Mouse (Mus musculus) embryo, embryonic 10 days (tissue): ENCODE measurements around the gene Cenpm.
"Not testable (repeated sequence)": the region's sequence is repeated elsewhere in the genome, so short reads cannot be mapped to it uniquely, and the experiment has no call there.

Experiments
- DNase-seq: peaks from one replicate; pipeline ENCODE4 v3.0.0-alpha.2; 2015; ENCODE audit warnings: low spot score

Gene Cenpm

DNA sequence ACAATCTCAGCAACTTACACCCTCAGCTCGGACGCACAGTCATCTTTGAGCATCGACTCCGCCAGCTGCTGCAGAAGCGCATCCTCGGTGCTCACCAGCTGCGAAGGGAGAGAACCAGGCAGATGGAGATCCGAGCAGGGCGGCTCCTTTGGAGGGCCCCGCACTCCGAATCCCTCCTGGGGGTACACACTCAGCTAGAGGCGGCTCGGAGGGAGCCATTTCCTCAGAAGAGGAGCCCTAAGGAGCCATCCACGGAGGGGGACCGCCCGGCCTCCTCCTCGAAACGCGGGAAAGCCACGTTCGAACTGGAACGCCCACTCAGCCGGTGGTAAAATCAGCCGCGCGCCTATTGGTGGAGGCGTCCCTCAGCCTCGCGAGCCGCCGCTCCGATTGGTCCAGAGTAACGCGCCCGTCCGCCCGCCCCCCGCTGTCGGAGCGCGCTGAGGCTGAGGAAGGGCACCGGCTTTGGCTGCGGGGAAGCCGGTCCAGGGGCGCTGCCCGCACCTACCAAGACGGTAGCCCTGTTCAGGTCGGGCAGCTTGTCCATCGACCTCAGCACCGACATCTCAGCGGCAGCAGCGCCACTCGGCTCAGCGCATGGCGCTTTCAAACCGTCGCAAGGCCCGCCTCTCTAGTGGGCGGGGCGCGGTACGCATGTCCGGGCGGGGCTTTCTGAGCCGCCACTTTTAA is at the start of gene Cenpm:
Gene Cenpm (minus strand): TSS at position 634 of the 690 bp plus-strand sequence.
- peak; percentile 97 for DNase-seq

DNA sequence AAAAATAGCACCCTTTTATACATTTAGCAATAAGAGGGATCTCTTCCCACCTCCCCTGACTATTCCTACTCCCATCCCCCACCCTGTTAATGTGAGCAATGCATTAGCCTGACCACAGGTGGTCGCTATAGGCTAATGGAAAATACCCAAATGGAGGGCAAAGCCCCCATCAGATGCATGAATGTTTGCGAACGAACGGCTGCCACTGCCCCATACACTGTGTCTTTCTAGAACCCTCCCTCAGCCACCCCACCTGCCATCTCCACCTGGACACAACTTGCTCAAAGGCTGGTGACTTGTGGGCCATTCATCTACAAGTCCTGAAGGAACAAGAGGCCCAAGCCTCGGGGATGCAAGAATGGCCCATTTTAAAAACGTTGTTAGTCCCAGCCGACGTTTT is 49.5 kb upstream of the Cenpm start:
- peak; percentile 53 for DNase-seq

DNA sequence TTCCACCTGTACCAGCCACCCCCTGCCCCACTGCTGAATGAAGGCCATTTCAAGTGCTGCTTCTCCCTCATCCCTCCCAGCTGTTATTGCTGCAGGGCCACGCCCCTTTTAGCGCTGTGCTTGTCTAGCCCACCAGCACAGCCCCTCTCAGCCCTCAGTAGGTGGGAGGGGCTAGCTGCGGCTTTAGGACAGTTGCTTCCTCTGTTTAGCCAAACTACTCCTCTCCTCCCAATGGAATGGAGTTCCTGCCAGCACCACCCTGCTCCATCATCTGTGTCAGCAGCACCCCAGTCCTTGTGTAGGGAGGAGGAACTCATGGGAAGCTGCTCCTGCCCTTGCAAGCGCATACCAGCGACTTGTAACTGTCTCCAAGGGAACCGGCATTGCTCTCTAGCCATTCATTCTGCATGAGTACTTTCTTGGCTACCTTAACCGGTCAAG is 48.7 kb upstream of the Cenpm start:
- DNase-seq = peak; percentile 85

DNA sequence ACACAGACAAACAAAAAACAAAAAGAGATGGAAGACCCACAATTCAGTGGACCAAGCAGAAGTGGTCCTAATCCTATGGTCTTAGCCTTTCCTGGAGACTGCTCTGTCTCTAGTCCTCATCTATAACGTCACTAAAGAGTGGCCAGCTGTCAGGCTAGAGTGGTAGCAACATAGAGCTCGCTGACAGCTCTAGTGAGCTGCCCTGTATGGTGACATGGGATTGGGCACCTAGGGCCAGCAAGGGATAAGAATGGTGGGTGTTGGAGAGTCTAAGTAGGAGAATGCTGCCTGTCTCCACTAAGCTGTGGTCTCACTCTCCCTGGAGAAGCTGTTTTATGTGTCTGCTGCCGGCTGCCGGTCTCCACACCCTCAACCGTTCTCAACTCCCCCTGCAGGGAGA is 48.3 kb upstream of the Cenpm start:
- DNase-seq = no peak

DNA sequence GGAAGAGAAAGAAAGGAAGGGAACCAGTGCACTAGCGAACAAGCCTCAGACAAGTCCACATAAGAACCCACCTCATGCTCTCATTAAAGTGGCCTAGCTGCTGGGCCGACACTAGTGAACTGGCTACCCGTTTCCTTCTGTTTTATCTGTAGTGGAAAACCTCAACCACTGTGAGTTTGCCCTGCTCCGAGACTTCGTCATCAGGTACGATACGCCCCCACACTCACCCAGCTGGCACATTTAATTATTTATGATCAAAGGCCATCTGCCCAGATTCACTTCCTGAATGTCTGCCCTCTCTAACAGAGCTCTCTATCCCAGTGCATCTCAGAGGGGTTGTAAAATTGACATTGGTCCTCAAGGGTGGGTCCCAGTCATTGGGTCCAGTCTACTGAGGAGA is 45.7 kb upstream of the Cenpm start:
- DNase-seq = no peak

DNA sequence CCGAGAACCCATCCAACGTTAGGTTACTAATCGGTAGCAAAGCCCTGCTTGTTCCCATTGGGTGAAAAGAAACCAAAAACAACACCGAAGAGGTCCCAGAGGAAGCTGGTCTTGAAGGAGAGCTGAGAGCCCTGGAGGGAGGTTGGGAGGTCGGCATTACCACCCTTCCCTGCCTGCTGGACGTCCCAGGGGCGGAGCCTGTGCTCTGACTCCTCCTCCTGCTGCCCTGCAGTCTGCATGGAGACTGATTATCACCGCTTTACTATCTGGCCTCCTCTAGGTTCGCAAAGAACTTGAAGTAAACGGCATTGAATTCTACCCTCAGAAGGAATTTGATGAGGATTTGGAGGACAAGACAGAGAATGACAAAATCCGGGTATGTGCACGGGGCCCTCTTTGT is 41.6 kb upstream of the Cenpm start:
- no peak for DNase-seq

DNA sequence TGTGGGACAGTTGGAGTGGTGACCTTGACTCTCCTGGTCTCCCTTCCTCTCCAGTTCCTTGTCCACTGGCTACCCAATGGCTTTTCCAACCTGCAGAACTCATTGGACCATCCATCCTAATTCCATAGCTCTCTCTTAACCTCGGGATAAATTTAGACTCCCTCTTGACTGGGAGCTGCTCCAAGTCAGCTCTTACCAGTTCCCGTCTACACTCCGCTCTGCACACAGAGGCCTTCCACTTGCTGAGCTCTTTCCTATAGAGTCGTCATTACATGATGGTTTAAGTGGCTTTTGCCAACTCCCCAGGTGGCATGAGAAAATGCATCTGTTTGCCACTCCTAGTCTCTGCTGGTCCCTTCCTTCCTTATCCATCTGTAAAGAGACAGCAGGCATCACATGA is 36.1 kb upstream of the Cenpm start:
- no peak for DNase-seq

DNA sequence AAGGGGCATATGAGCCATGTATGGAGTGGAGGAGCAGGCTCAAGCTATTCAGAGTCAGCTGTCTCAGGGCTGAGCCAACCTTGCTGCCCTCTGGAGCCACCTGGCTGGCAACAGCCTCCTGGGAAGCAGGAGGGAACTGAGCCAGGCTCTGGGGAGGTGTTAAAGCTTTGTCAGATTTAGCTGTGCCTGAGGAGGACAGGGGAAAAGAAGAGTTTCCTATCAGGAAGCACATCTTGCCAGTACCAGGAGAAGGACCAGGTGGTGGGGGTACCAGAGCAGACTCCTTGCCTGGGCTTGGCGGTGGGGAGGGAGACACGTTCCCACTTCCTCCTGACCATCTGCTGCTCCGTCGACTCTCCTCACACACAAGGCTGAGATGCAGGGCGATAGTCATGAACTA is 33.0 kb upstream of the Cenpm start:
- no peak for DNase-seq

DNA sequence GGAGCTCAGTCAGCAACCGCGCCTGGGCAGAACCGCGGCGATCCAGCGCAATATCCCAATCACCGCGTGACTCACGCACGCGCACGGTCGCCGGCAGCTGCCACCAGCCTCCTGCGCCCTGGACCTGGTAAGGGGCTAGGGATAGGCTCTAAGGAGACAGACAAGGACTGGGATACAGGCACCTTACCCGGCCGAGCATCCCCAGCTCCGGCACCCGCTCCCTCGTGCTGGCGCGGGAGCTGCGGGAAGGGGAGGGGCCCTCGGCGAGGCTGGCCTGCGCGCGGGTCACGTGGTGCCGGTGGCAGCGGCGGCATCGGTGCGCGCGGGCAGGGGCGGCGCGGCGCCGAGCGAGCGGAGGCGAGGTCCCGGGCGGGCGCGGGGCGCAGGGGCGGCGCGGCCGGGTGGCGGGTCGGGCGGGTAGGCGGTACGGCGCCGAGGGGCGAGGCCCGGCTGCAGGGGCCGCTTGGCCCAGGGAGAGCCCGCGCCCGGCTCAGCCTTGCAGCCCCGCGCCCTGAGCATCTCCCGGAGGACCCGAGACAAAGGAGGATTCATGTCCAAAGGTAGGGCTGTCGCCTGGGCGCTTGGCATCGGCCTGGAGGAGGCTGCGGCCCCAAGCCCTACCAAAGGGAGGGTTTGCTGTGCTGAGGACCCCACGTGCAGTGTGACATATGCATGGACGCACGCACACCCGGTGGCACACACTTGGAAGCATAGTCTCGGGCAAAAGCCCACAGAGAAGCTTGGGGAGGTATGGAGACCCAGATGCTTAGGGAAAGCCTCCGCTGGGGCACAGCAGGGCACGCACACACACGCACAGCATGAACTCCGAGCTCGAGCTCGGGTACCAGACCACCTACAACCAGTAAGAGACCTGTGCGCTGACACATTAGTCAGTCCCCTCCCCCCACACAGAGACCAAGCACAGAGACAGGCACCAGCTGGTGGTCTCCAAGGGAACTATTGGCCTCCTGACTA is 30.7 kb upstream of the Cenpm start:
- peak; percentile 82 for DNase-seq

DNA sequence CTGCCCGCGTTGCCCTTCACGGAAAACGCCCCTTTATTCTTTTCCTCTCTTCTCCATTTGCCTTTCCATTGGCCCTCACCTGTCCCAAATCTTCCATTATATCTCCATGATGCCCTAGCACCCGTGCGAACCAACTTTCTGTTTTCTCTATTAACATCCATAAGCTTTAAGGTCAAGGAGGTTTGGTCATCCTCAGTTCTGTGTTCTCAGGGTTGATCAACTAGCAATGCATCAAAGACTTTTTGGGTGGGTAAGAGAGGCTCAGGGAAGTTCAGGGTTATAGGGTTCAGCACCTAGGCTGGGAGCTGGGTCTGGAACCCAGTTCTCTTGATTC is 30.0 kb upstream of the Cenpm start, which contains the start of gene Sept3:
Gene Sept3 (plus strand): TSS at position 301 of the 334 bp plus-strand sequence.
- no peak for DNase-seq

DNA sequence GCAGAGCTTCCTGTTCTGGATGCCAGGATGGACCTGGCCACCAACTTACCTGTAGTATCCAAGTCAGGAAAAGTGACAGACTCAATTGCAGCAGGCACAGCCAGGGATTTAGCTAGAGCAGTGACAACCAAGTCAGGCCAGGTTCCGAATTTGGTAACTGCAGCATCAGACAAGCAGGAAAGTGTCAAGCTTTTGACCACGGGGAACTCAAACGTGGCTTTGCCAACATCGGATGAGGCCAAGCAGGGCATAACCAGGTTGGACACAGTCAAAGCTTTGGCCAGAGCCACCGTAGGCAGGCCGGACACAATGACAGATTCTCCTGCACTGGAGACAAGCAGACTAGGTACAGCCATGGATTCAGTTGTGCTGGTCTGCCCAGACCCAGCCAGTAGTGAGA is 27.7 kb upstream of the Cenpm start:
- no peak for DNase-seq

DNA sequence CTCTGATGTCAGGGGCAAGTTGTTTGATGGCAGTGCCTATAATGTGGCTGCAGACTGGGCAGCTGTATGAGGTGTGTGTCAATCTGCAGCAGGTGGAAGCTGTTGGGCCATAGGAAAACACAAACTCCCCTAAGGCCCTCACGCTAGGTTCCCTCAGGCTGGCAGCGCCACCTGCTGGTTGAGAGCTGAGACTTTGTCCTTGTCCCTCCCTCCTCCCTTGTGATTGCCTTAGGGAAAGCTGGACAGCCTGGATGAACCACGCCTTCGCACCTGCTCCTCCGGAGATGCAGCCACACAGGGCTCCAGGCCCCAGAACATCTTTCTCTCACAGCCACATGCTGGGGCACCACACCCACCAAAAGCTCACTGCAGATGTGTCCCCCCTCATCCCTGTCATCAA is 26.7 kb upstream of the Cenpm start:
- DNase-seq = peak; percentile 95

DNA sequence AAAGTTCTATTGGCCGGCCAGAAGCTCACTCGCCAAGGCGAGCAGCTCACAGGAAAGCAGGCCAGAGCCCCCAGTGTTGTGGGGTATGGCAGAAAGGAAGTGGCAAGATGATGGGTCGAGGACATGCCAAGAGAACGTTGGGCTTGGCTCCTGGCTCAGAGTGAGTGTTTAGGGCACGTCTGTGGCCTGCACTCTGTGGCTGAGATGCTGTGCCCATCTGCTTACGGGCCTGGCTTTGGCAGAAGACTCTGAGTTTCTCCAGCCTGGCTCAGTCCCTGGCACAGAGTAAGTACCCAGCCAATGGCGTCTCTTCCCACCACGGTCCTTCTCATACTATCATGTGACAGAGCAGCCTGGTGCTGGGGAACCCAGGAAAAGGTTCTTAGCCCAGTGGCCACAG is 24.2 kb upstream of the Cenpm start:
- no peak for DNase-seq

DNA sequence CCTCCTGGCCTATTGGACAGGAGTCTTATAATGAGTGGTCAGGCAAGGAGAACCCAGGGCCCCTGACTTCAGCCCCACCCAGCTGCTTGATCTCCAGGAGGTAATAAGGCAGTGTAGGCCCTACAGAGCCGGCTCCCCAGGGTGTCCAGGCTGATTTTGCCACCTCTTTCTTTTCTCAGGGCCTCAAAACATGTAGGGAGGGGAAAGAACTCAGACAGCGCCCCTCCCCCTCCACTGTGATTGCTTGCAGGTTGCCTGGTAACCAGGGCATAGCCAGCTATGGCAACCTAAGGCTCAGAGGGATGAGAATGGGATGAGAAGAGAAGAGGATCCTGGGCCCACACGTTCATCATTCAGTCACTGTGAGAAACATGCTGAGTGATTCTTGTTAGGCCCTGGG is 23.6 kb upstream of the Cenpm start:
- peak; percentile 41 for DNase-seq

DNA sequence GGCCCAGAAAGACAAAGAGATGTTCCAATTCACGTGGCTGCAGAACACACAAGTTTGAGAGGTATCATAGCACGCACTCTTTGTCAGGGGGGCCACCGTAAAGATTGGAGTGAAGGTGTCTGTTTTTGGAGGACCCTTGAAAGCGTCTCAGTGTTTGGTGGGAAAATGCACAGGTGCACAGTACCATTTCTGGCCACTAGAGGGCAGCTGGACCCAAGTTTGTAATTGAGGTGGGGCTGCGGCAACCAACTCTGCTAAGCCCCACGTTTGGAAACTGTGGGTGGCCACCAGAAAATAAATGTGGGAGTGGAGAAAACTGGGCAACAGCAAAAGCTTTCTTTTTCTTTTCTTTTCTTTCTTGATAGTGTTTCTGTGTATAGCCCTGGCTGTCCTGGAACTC is 21.8 kb upstream of the Cenpm start:
- peak; percentile 77 for DNase-seq

DNA sequence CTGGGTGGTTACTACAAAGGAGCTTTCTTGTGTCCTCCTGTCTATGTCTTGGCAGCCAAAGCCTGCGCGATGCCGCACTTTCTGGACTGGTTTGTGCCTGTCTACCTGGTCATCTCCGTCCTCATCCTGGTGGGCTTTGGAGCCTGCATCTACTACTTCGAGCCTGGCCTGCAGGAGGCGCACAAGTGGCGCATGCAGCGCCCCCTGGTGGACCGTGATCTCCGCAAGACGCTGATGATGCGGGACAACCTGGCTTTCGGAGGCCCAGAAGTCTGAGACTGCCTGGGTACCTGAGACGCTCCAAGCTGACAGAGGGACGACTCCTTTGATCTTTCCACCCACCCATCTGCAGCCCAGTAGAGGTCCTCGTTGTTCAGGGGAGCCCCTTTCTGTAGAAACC is 15.0 kb upstream of the Cenpm start:
- DNase-seq = peak; percentile 85

DNA sequence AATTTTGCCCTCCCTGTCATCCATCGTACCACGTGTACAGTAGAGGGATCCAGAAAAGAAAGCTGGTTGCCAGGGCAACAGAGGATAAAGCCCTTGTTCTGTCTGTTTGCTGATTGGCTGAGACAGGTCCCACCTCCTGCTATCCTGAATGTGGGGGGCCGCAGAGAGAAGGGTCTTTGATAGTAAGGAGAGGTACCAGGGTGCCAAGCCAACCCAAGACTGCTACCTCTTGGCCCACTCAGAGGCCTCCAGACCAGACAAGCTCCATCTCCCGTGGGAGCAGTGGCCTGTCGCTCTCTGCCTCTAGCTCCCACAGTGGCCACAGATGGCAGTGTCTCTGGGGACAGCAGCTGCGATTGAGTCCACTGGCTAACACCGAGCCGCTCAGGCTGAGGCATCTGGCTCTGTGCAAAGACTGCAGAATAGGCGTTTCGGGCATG is 11.4 kb upstream of the Cenpm start:
- peak; percentile 48 for DNase-seq

DNA sequence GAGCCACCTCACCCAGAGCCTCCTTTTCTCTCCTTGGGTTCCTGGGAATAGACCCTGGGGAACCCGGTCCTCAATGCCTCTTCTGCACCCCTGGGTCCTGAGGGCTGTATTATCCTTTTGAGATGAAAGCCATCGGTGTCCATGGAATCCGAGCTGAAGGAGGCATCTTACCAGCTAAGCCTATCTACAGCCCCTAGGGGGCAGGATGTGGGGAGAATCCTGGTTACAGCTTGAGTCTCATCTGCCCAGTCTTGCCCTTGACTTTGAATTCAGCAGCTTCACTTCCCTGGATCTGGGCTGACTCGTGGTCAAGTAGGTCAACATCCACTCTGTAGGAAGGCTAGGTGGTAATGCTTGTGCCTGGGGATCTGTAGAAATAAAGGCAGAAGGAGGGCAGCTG is 10.7 kb upstream of the Cenpm start:
- no peak for DNase-seq

DNA sequence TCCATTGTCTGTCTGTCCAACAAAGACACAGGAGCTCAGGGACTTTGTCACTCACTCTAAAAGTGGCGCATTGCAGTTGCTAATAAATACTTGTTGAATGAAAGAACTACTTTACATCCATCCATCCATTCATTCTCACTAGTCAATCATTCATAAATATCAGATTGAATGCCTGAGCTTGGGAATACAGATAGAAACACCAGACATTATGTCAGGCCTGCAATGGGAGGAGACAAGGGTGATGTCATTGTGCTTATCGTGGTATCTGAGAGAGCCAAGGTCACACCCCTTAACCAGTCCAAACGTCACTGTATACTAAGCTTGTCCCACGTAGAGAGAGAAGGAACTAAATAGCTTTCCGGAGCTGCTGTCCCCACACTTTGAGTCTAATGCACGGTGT is 7.5 kb upstream of the Cenpm start, which contains the start of gene 1500009C09Rik:
Gene 1500009C09Rik (plus strand): TSS at position 301 of the 400 bp plus-strand sequence.
- no peak for DNase-seq

DNA sequence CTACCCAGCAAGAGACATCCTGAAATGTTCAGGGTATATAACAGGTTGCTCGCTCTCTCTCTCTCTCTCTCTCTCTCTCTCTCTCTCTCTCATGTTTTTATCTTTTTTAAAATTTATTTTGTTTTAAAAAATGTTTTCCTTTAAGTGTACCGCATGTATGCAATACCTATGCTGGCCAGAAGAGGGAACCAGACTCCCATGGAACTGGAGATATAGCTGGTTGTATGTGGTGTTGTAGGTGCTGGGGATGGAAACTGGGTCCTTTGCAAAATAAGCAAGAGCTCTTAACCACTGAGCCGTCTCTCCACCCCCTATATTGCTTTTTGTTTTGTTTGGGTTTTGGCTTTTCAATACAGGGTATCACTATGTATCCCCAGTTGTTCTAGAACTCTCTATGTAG is 7.0 kb upstream of the Cenpm start:
- no peak for DNase-seq

DNA sequence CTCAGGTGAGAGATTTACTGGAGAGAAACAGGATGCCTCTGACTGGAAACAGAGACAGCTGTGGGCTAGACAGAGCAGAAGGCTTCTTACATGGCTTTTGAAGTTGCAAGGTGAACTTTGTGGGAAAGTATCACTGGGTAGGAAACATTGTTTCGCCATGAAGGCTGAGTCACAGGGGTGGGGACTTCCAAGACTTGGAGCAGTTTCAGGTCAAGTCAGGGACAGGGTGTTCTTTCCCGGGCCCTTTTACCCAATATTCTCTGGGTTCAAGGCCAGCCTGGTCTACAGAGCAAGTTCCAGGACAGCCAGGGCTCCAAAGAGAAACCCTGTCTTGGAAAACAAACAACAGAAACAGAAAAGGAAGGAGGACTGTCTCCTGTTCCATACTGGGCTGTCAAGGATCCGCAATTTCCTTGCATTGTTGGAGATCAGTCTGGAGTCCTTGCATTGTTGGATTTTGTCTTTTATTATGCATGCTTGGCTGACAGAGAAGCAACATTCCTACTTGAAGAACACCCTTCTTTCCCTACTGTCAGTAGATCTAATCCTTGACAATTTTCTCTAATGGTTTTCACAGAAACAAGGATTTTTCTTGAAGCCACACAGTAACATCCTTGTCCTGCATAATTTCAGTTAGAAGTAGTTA is 2.7 kb upstream of the Cenpm start:
- DNase-seq = no peak

DNA sequence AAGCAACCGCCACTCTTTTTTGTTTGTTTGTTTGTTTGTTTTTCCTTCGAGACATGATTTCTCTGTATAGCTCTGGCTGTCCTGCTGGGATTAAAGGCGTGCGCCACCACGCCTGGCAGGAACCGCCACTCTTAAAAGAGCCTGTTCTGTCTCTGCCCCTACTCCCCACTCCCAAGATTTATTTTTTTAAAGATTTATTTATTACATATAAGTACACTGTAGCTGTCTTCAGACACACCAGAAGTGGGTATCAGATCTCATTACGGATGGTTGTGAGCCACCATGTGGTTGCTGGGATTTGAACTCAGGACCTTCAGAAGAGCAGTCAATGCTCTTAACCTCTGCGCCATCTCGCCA is 235 bp upstream of the Cenpm start:
- DNase-seq = not testable (repeated sequence)

DNA sequence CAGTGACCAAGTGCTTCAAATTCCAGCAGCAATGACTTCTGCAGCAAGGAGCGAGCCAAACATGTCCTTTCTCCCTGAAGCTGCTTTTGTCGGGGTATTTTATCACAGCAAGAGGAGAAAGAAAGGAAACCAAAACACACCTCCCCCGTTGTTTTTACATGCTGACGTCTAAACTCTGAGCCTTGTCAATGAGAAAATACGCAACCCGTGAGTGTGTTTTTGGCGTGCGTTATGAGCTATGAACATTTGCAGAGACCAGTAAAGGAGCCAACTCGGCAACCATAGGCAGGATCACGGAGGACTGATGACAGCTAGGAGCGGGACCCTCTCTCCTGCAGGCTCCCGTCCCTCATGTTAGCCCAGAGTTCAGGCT is 820 bp downstream of the Cenpm start:
- DNase-seq = no peak
